Mouse (Mus musculus): Measurements from ENCODE around the gene Shroom3. TPM values are rescaled to one million over a fixed set of nuclear protein-coding genes. Genes with fewer than 3 reads are reported as not detected.

Shroom3 gene
- total and polyA plus RNA-seq, 3 experiments = 0.04 to 0.11 TPM; not detected in 1

GRCm38 (mm10) chr5:92813562-92813961 is 130.3 kb downstream of the Shroom3 start:
- no peak for DNase-seq (ENCODE audit: extremely low read depth)
- TF ChIP-seq NRF1 (IDR thresholded peaks at IDR 0.05; ENCODE audit: low read depth, low read length) (no peak), RAD21 (IDR thresholded peaks at IDR 0.05; ENCODE audit: low read depth, low read length) (no peak), MAX (IDR thresholded peaks at IDR 0.05; ENCODE audit: low read length) (no peak), ZKSCAN1 (IDR thresholded peaks at IDR 0.05; ENCODE audit: borderline replicate concordance, low read depth, low read length) (no peak), ELF1 (IDR thresholded peaks at IDR 0.05; ENCODE audit: low read depth, low read length) (no peak), E2F4 (IDR thresholded peaks at IDR 0.05; ENCODE audit: insufficient replicate concordance, low read depth, low read length) (no peak), MAFK (IDR thresholded peaks at IDR 0.05; ENCODE audit: insufficient replicate concordance, low read length) (no peak), MYC (IDR thresholded peaks at IDR 0.05; ENCODE audit: low read depth, low read length) (no peak), CHD2 (IDR thresholded peaks at IDR 0.05; ENCODE audit: low read length) (no peak)
- Histone ChIP-seq H3K4me2 (ENCODE audit: insufficient read depth, low read depth, poor library complexity, severe bottlenecking) (no peak overlapping the region), H3K4me3 (replicated peaks in 1 of 3; ENCODE audit: low read depth in 2 of 3, low read length in 2 of 3, poor library complexity in 1 of 3) (no peak overlapping the region), H3K27me3 (replicated peaks) (no peaks in the 10 kb centered on the region), H3K9me3 (replicated peaks; ENCODE audit: low read length) (no peaks in the 10 kb centered on the region), H3K4me1 (ENCODE audit: control insufficient read depth in 1 of 2, insufficient read depth in 2 of 2) (peaks cover 0 to 4% of the 10 kb centered on the region in 2 experiments; a peak in 1 of 4 replicates), H3K9ac (ENCODE audit: insufficient read depth, low read depth) (no peak overlapping the region), H3K36me3 (replicated peaks in 1 of 2; ENCODE audit: control insufficient read depth in 1 of 2, insufficient read depth in 1 of 2, low read length in 1 of 2) (no peaks in the 10 kb centered on the region), H3K27ac (ENCODE audit: insufficient read depth, low read depth) (no peak overlapping the region), H3K79me2 (replicated peaks; ENCODE audit: control insufficient read depth, extremely low read depth, insufficient read depth, poor library complexity, severe bottlenecking) (no peaks in the 10 kb centered on the region)
- dilution Hi-C loops (cut with MboI; ENCODE audit: extremely low pct_ligation_motif_present, extremely low pct_unique_long_range_greater_than_20kb, low sequenced_read_pairs) = no loop called here
- in situ Hi-C loops (cut with MboI; ENCODE audit: low pct_ligation_motif_present, low pct_unique_long_range_greater_than_20kb, low sequenced_read_pairs) = no loop called here

DNA sequence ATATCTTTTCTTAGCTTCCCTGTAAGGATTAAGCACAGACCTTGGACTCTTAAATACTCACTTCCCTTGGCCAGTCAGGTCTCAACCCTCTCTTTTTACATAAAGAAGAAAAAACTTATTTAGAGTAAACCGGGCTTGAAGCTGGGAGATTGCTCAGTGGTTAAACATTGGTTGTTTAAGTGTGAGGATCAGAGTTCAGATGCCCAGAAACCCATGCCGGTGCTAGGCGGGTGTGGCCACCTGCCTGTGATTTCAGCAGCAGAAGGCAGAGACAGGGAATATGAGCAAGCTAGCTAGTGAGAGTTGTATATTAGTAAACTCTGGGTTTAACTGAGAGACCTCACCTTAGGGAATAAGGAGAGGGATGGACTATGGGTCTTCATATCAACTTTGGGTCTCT is 131.4 kb downstream of the Shroom3 start:
- no peak for TF ChIP-seq TCF12 (IDR thresholded peaks at IDR 0.05; ENCODE audit: low read depth, low read length)
- no peak for TF ChIP-seq IRF4 (IDR thresholded peaks at IDR 0.05; ENCODE audit: low read depth, low read length)
- no peak for TF ChIP-seq MAZ (IDR thresholded peaks at IDR 0.05; ENCODE audit: low read depth, low read length)
- no peak for TF ChIP-seq GABPA (IDR thresholded peaks at IDR 0.05; ENCODE audit: insufficient replicate concordance, low read depth, low read length)
- no peak for TF ChIP-seq POLR2A (IDR thresholded peaks at IDR 0.05; ENCODE audit: low read depth, low read length)
- TF ChIP-seq ZMIZ1 (IDR thresholded peaks at IDR 0.05; ENCODE audit: low read depth, low read length) = no peak
- TF ChIP-seq UBTF (IDR thresholded peaks at IDR 0.05; ENCODE audit: low read depth, low read length) = no peak
- no peak for TF ChIP-seq PAX5 (IDR thresholded peaks at IDR 0.05; ENCODE audit: low read length)
- TF ChIP-seq USF2 (conservative IDR thresholded peaks at IDR 0.05; ENCODE audit: low read depth, low read length) = no peak
- TF ChIP-seq MEF2A (IDR thresholded peaks at IDR 0.05; ENCODE audit: borderline replicate concordance, low read depth, low read length) = no peak
- no peak for TF ChIP-seq HCFC1 (IDR thresholded peaks at IDR 0.05; ENCODE audit: low read depth, low read length)
- no peak for TF ChIP-seq NELFE (IDR thresholded peaks at IDR 0.05; ENCODE audit: low read depth, low read length)
- TF ChIP-seq RAD21 (IDR thresholded peaks at IDR 0.05; ENCODE audit: low read depth, low read length) = no peak
- no peak for TF ChIP-seq KAT2A (IDR thresholded peaks at IDR 0.05; ENCODE audit: insufficient replicate concordance, low read length)
- no peak for TF ChIP-seq E2F4 (IDR thresholded peaks at IDR 0.05; ENCODE audit: insufficient replicate concordance, low read depth, low read length)
- no peak for TF ChIP-seq BHLHE40 (IDR thresholded peaks at IDR 0.05; ENCODE audit: low read depth, low read length)
- TF ChIP-seq USF1 (IDR thresholded peaks at IDR 0.05; ENCODE audit: low read depth, low read length) = no peak
- Histone ChIP-seq H3K36me3 (replicated peaks in 1 of 2; ENCODE audit: control insufficient read depth in 1 of 2, insufficient read depth in 1 of 2, low read length in 1 of 2) (no peaks in the 10 kb centered on the region), H3K4me3 (replicated peaks in 1 of 3; ENCODE audit: low read depth in 2 of 3, low read length in 2 of 3, poor library complexity in 1 of 3) (no peak overlapping the region), H3K9ac (ENCODE audit: insufficient read depth, low read depth) (no peak overlapping the region), H3K4me1 (ENCODE audit: control insufficient read depth in 1 of 2, insufficient read depth in 2 of 2) (peaks cover 0 to 4% of the 10 kb centered on the region in 2 experiments; a peak in 1 of 4 replicates), H3K27ac (ENCODE audit: insufficient read depth, low read depth) (no peak overlapping the region), H3K9me3 (replicated peaks; ENCODE audit: low read length) (no peaks in the 10 kb centered on the region), H3K79me2 (replicated peaks; ENCODE audit: control insufficient read depth, extremely low read depth, insufficient read depth, poor library complexity, severe bottlenecking) (no peaks in the 10 kb centered on the region), H3K4me2 (ENCODE audit: insufficient read depth, low read depth, poor library complexity, severe bottlenecking) (no peak overlapping the region), H3K27me3 (replicated peaks) (no peaks in the 10 kb centered on the region)
- dilution Hi-C loops (cut with MboI; ENCODE audit: extremely low pct_ligation_motif_present, extremely low pct_unique_long_range_greater_than_20kb, low sequenced_read_pairs) = no loop called here
- in situ Hi-C loops (cut with MboI; ENCODE audit: low pct_ligation_motif_present, low pct_unique_long_range_greater_than_20kb, low sequenced_read_pairs) = no loop called here
- no peak for DNase-seq (ENCODE audit: extremely low read depth)
